25 mouse cellular contexts compared by ENCODE assay signal in the genomic region with DNA sequence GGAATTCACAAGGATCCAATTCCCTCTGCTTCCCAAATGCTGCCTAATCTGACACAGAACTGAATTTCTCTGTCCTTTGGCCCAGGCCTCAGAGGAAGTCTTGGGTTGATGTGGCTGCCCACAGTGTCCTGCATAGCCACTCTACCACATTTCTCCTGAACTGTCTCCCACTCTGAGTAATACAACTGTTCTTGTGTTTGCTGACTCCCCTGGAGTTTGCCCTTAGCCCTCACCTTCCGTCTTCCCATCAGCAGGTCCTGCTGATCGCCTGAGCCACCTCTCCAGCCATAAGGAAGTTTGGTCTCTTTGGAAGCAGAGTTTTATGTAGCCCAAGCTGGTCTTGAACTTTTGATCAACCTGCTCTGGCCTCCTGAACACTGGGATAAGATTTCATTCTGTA. TPM values are rescaled to one million over a fixed set of nuclear protein-coding genes. Genes with fewer than 3 reads are reported as not detected.
DNase-seq lines count a peak whose midpoint lies in the region; ATAC-seq lines count a peak whose summit lies in the region.
"Had no signal": no experiment of that assay in that cellular context is flagged by ENCODE, and none has a peak within 500 bp of the region (broad histone marks: within the 10 kb centered on the region; RNA-seq: fewer than 3 reads in every experiment).

No protein-coding gene starts in this region.

- no peaks in the 10 kb centered on the region for H3K9me3 ChIP-seq in intestine, embryonic 16.5 days (ENCODE audit: control insufficient read depth, low read length)
- H3K9me3 ChIP-seq: embryonic facial prominence, embryonic 10.5 days; embryonic facial prominence, embryonic 13.5 days; forebrain, embryonic 12.5 days; forebrain, embryonic 15.5 days; heart, embryonic 10.5 days; hindbrain, embryonic 12.5 days; hindbrain, embryonic 15.5 days had no signal

- peak; percentile 55 for DNase-seq in heart, adult 11 months
- no peak for DNase-seq in heart, adult 9 months (ENCODE audit: low spot score in 2 of 2)
- DNase-seq in 416B (ENCODE audit: low read depth): peak; percentile 33
- peak; percentile 30 for DNase-seq in yolk sac, embryonic 10.5 days (ENCODE audit: low spot score)
- DNase-seq in thymus, postnatal 10 days (ENCODE audit: low spot score in 2 of 2): no peak
- DNase-seq: adrenal gland, postnatal 10 days; adrenal gland, postnatal 36 days; cerebellum, adult 18-20 months; cerebellum, adult 9-10 months; cerebellum, postnatal 14 days; gastrocnemius, postnatal 10 days; gastrocnemius, postnatal 36 days; kidney, adult 11 months had no signal

- H3K4me2 ChIP-seq in intestine, embryonic 16.5 days (ENCODE audit: low read depth, low read length): no peak overlapping the region
- H3K4me2 ChIP-seq: embryonic facial prominence, embryonic 13.5 days; forebrain, embryonic 12.5 days; forebrain, embryonic 15.5 days; hindbrain, embryonic 12.5 days; hindbrain, embryonic 15.5 days had no signal

- H3K9ac ChIP-seq in intestine, embryonic 16.5 days (ENCODE audit: low read depth, low read length): no peak overlapping the region
- H3K9ac ChIP-seq: embryonic facial prominence, embryonic 13.5 days; forebrain, embryonic 12.5 days; forebrain, embryonic 15.5 days; hindbrain, embryonic 12.5 days; hindbrain, embryonic 15.5 days had no signal

- H3K36me3 ChIP-seq in intestine, embryonic 16.5 days (ENCODE audit: control insufficient read depth, insufficient read depth, low read length): no peaks in the 10 kb centered on the region
- H3K36me3 ChIP-seq: embryonic facial prominence, embryonic 10.5 days; embryonic facial prominence, embryonic 13.5 days; forebrain, embryonic 12.5 days; forebrain, embryonic 15.5 days; heart, embryonic 10.5 days; hindbrain, embryonic 12.5 days; hindbrain, embryonic 15.5 days had no signal

- ATAC-seq in intestine, embryonic 16.5 days: peak; percentile 73
- no peak for ATAC-seq in activated CD4-positive, CD25-positive, alpha-beta regulatory T cell, adult 4 months
- ATAC-seq: CD4-positive, CD25-positive, alpha-beta regulatory T cell, adult 4 months; forebrain, embryonic 15.5 days had no signal

- no peak overlapping the region for H3K4me3 ChIP-seq in intestine, embryonic 16.5 days (ENCODE audit: low read length)
- H3K4me3 ChIP-seq: embryonic facial prominence, embryonic 10.5 days; embryonic facial prominence, embryonic 13.5 days; erythroblast, embryonic 14.5 days; forebrain, embryonic 12.5 days; forebrain, embryonic 15.5 days; heart, embryonic 10.5 days; hindbrain, embryonic 12.5 days; hindbrain, embryonic 15.5 days had no signal

- H3K27ac ChIP-seq in intestine, embryonic 16.5 days (ENCODE audit: low read length): peak overlapping the region; percentile 2; the same call in 1 of the 2 replicates
- H3K27ac ChIP-seq: embryonic facial prominence, embryonic 10.5 days; embryonic facial prominence, embryonic 13.5 days; forebrain, embryonic 12.5 days; forebrain, embryonic 15.5 days; heart, embryonic 10.5 days; hindbrain, embryonic 12.5 days; hindbrain, embryonic 15.5 days had no signal

- WGBS in intestine, embryonic 16.5 days: 73% methylated on average over 2 of the region's 2 CpGs

- H3K4me1 ChIP-seq in intestine, embryonic 16.5 days (ENCODE audit: control insufficient read depth, insufficient read depth, low read length): peaks cover 3% of the 10 kb centered on the region; the same call in 1 of the 2 replicates
- H3K4me1 ChIP-seq: embryonic facial prominence, embryonic 13.5 days; forebrain, embryonic 12.5 days; forebrain, embryonic 15.5 days; heart, embryonic 10.5 days; hindbrain, embryonic 12.5 days; hindbrain, embryonic 15.5 days had no signal

- H3K27me3 ChIP-seq in intestine, embryonic 16.5 days (replicated peaks; ENCODE audit: control insufficient read depth, insufficient read depth, low read length): no peaks in the 10 kb centered on the region
- H3K27me3 ChIP-seq: embryonic facial prominence, embryonic 13.5 days; forebrain, embryonic 12.5 days; forebrain, embryonic 15.5 days; hindbrain, embryonic 12.5 days; hindbrain, embryonic 15.5 days had no signal

RNA-seq across cellular contexts. Expression of a gene that starts 7.1 kb away (rescaled TPM):
- polyA plus RNA-seq in intestine, embryonic 16.5 days (2015; fragmentation: Nextera tagmentation; extraction: Ambion mirVana): 2.1 and 2.7 TPM in 2 replicates
- under 1 TPM; 0.24 to 0.25 TPM for polyA plus RNA-seq in activated CD4-positive, CD25-positive, alpha-beta regulatory T cell, adult 4 months (2017; shearing (Covaris generic))
- polyA plus RNA-seq: erythroblast, embryonic 14.5 days; heart, postnatal 0 days had no signal

RNA-seq across cellular contexts. Expression of a gene that starts 20.5 kb away (rescaled TPM):
- polyA plus RNA-seq in intestine, embryonic 16.5 days (2015; fragmentation: Nextera tagmentation; extraction: Ambion mirVana): 52.8 TPM in 2 replicates
- polyA plus RNA-seq in activated CD4-positive, CD25-positive, alpha-beta regulatory T cell, adult 4 months (2017; shearing (Covaris generic)): 10 to 100 TPM; 17.2 to 24.2 TPM

RNA-seq across cellular contexts. Expression of a gene that starts 20.6 kb away (rescaled TPM):
- 201 and 219 TPM in 2 replicates for polyA plus RNA-seq in intestine, embryonic 16.5 days (2015; fragmentation: Nextera tagmentation; extraction: Ambion mirVana)
- polyA plus RNA-seq in activated CD4-positive, CD25-positive, alpha-beta regulatory T cell, adult 4 months (2017; shearing (Covaris generic)): 10 to 100 TPM; 69.2 to 76.1 TPM

RNA-seq across cellular contexts. Expression of a gene that starts 50.5 kb away (rescaled TPM):
- polyA plus RNA-seq in intestine, embryonic 16.5 days (2015; fragmentation: Nextera tagmentation; extraction: Ambion mirVana): 9.4 and 9.6 TPM in 2 replicates
- 10 to 100 TPM; 32.0 to 44.4 TPM for polyA plus RNA-seq in activated CD4-positive, CD25-positive, alpha-beta regulatory T cell, adult 4 months (2017; shearing (Covaris generic))

Comparison
In these comparisons a context has a peak if more than half of its experiments do, and no peak if none do; other contexts are left out.
1. DNase-seq: peak in heart, adult 11 months (single experiment), 416B (single experiment) and yolk sac, embryonic 10.5 days (single experiment); none in heart, adult 9 months (0 of 2) and thymus, postnatal 10 days (0 of 2).